ENCODE assay signal across 23 mouse cellular contexts in the genomic region with DNA sequence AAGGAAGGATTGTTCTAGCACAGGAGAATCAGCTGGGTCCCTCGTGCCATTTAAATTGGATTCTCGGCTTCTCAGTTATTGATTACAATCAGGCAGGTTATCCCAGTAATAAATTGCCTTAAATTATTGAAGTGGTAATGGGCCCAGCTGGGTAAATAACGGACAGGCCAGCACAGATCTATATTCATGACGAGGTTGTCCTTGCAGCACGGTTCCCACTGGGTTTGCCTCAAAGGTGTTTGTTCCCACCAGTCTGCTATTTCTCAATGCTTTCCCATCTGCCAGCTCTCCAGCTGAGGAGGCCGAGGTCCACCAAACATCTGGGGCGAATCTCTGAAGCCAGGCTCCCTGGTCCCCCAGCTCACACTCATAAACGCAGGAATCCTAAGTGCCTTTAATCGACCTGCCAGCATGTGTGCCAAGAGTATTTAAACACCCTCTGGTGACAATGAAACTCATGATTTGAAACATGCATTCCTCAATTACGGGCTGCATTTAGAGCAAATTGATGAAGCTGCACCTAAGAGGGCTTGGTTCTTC. TPM values are rescaled to one million over a fixed set of nuclear protein-coding genes. Genes with fewer than 3 reads are reported as not detected.
A peak's percentile ranks its signal among the peaks of the same experiment; 100 is the strongest.
DNase-seq lines count a peak whose midpoint lies in the region; ATAC-seq and TF ChIP-seq lines count a peak whose summit lies in the region.
"Had no signal": no experiment of that assay in that cellular context is flagged by ENCODE, and none has a peak within 500 bp of the region (broad histone marks: within the 10 kb centered on the region; RNA-seq: fewer than 3 reads in every experiment).

No protein-coding gene starts in this region.

- H3K4me2 ChIP-seq in hindbrain, embryonic 14.5 days (replicated peaks): no peak overlapping the region
- H3K4me2 ChIP-seq in hindbrain, embryonic 11.5 days (replicated peaks; ENCODE audit: low read depth, low read length): no peak overlapping the region
- H3K4me2 ChIP-seq in myocyte (ENCODE audit: low read depth): peak overlapping the region; percentile 38
- H3K4me2 ChIP-seq: forebrain, embryonic 12.5 days; liver, embryonic 12.5 days had no signal

- H3K9me3 ChIP-seq in hindbrain, embryonic 14.5 days (ENCODE audit: control insufficient read depth, low read length): no peaks in the 10 kb centered on the region
- H3K9me3 ChIP-seq in hindbrain, embryonic 11.5 days (ENCODE audit: control insufficient read depth, low read length): no peaks in the 10 kb centered on the region
- H3K9me3 ChIP-seq: forebrain, embryonic 12.5 days; liver, embryonic 12.5 days had no signal

- TF ChIP-seq POLR2A in myocyte (IDR thresholded peaks at IDR 0.05; ENCODE audit: insufficient read length, low read depth): no peak

- no peak overlapping the region for H3K9ac ChIP-seq in hindbrain, embryonic 14.5 days
- no peak overlapping the region for H3K9ac ChIP-seq in hindbrain, embryonic 11.5 days (ENCODE audit: low read depth, low read length)
- H3K9ac ChIP-seq: forebrain, embryonic 12.5 days; liver, embryonic 12.5 days had no signal

- peak; percentile 27 for DNase-seq in gastrocnemius, postnatal 14 days
- no peak for DNase-seq in gastrocnemius, postnatal 36 days
- no peak for DNase-seq in hindbrain, embryonic 14.5 days (ENCODE audit: low spot score)
- no peak for DNase-seq in hindbrain, embryonic 11.5 days (ENCODE audit: low spot score)
- DNase-seq in gastrocnemius, postnatal 25 days: peak; percentile 49
- DNase-seq in lung, postnatal 10 days: no peak
- DNase-seq: adrenal gland, postnatal 14 days; cerebellum, adult 11-12 months; cerebellum, postnatal 14 days; kidney, adult 9 months; kidney, postnatal 25 days; left cerebral cortex, postnatal 4 days; lung, adult 2 months; lung, postnatal 36 days; right cerebral cortex, postnatal 25 days had no signal

- no peak overlapping the region for H3ac ChIP-seq in myocyte (ENCODE audit: control insufficient read depth, insufficient read length)

- no peaks in the 10 kb centered on the region for H3K27me3 ChIP-seq in hindbrain, embryonic 14.5 days (ENCODE audit: control insufficient read depth, insufficient read depth, low read length)
- H3K27me3 ChIP-seq in hindbrain, embryonic 11.5 days (ENCODE audit: control insufficient read depth, insufficient read depth, low read length): no peaks in the 10 kb centered on the region
- H3K27me3 ChIP-seq in myocyte (ENCODE audit: control insufficient read depth, insufficient read depth, insufficient read length): no peaks in the 10 kb centered on the region
- H3K27me3 ChIP-seq: forebrain, embryonic 12.5 days; liver, embryonic 12.5 days had no signal

- 0 out of 2 replicates have a peak, but pooled peaks have one; percentile 17 for ATAC-seq in hindbrain, embryonic 14.5 days (ENCODE audit: low FRiP score)
- no peak for ATAC-seq in hindbrain, embryonic 11.5 days (ENCODE audit: low FRiP score)
- no peak for ATAC-seq in erythroblast, adult 5-6 weeks (replicated peaks; ENCODE audit: low FRiP score, poor library complexity, severe bottlenecking)
- ATAC-seq: liver, embryonic 12.5 days had no signal

- H3K4me3 ChIP-seq in hindbrain, embryonic 14.5 days (replicated peaks; ENCODE audit: low read length): no peak overlapping the region
- H3K4me3 ChIP-seq in hindbrain, embryonic 11.5 days (ENCODE audit: low read depth, low read length): no peak overlapping the region
- no peak overlapping the region for H3K4me3 ChIP-seq in myocyte
- H3K4me3 ChIP-seq: forebrain, embryonic 12.5 days; left cerebral cortex, adult 2 months; liver, embryonic 12.5 days had no signal

- WGBS in hindbrain, embryonic 14.5 days: 28% methylated on average over 10 of the region's 10 CpGs
- 46% methylated on average over 10 of the region's 10 CpGs for WGBS in hindbrain, embryonic 11.5 days

- H3K4me1 ChIP-seq in hindbrain, embryonic 14.5 days (replicated peaks; ENCODE audit: control insufficient read depth, insufficient read depth, low read length): peaks cover 8% of the 10 kb centered on the region; the same call in 1 of the 2 replicates
- peaks cover 2% of the 10 kb centered on the region for H3K4me1 ChIP-seq in hindbrain, embryonic 11.5 days (replicated peaks; ENCODE audit: control insufficient read depth, insufficient read depth, low read length)
- H3K4me1 ChIP-seq: liver, embryonic 12.5 days had no signal

- H3K36me3 ChIP-seq in hindbrain, embryonic 14.5 days (replicated peaks; ENCODE audit: control insufficient read depth, insufficient read depth): no peaks in the 10 kb centered on the region
- H3K36me3 ChIP-seq in hindbrain, embryonic 11.5 days (ENCODE audit: control insufficient read depth, insufficient read depth, low read length): no peaks in the 10 kb centered on the region
- no peaks in the 10 kb centered on the region for H3K36me3 ChIP-seq in myocyte (ENCODE audit: control insufficient read depth, insufficient read depth)
- H3K36me3 ChIP-seq: forebrain, embryonic 12.5 days; liver, embryonic 12.5 days had no signal

- intact Hi-C loops in gastrocnemius, postnatal 14 days (cut with DNase I; ENCODE audit: low total_unique reads): no loop called here
- intact Hi-C loops in gastrocnemius, postnatal 36 days (cut with DNase I): no loop called here

- H3K79me2 ChIP-seq in myocyte (ENCODE audit: control insufficient read depth, insufficient read depth): no peaks in the 10 kb centered on the region

- H3K27ac ChIP-seq in hindbrain, embryonic 14.5 days: no peak overlapping the region
- no peak overlapping the region for H3K27ac ChIP-seq in hindbrain, embryonic 11.5 days (ENCODE audit: low read depth, low read length)
- H3K27ac ChIP-seq: forebrain, embryonic 12.5 days; left cerebral cortex, adult 2 months; liver, embryonic 12.5 days had no signal

TF ChIP-seq in myocyte, 11 proteins besides CTCF, POLR2A, EP300 and RAD21:
- TF ChIP-seq MYOG (IDR thresholded peaks at IDR 0.05; ENCODE audit: control insufficient read depth in 1 of 3, insufficient read depth in 1 of 3, insufficient read length in 2 of 3, low read depth in 2 of 3): no peak
- no peak for TF ChIP-seq TCF3 (IDR thresholded peaks at IDR 0.05; ENCODE audit: insufficient read length, low read depth)
- TF ChIP-seq E2F4 (IDR thresholded peaks at IDR 0.05; ENCODE audit: insufficient read depth): no peak
- no peak for TF ChIP-seq CEBPB (IDR thresholded peaks at IDR 0.05; ENCODE audit: insufficient read depth, poor library complexity, severe bottlenecking)
- no peak for TF ChIP-seq TCF12 (IDR thresholded peaks at IDR 0.05; ENCODE audit: insufficient read depth, poor library complexity, severe bottlenecking)
- TF ChIP-seq MYOD1 (IDR thresholded peaks at IDR 0.05; ENCODE audit: control insufficient read depth in 1 of 3, insufficient read length in 2 of 3, low read depth in 2 of 3): no peak
- no peak for TF ChIP-seq MAX (IDR thresholded peaks at IDR 0.05; ENCODE audit: low read depth)
- TF ChIP-seq REST (IDR thresholded peaks at IDR 0.05; ENCODE audit: insufficient read depth, insufficient read length): no peak
- TF ChIP-seq USF1 (IDR thresholded peaks at IDR 0.05; ENCODE audit: low read depth): no peak
- no peak for TF ChIP-seq SRF (IDR thresholded peaks at IDR 0.05; ENCODE audit: control insufficient read depth, insufficient read length, low read depth)
- TF ChIP-seq POLR2AphosphoS2 (IDR thresholded peaks at IDR 0.05; ENCODE audit: insufficient read length, low read depth): no peak

RNA-seq across cellular contexts. Expression of a gene that starts 26.7 kb away (rescaled TPM):
- 10 to 100 TPM; 53.4 to 73.5 TPM for total RNA-seq in gastrocnemius, postnatal 14 days (2021)
- 10 to 100 TPM; 39.1 to 48.9 TPM for total RNA-seq in gastrocnemius, postnatal 36 days (2021)
- 46.3 and 46.7 TPM in 2 replicates for polyA plus RNA-seq in hindbrain, embryonic 14.5 days (2014; fragmentation: Nextera tagmentation; extraction: Ambion mirVana)
- polyA plus RNA-seq in hindbrain, embryonic 11.5 days (2014; fragmentation: Nextera tagmentation; extraction: Ambion mirVana): 36.5 and 52.5 TPM in 2 replicates
- total RNA-seq in gastrocnemius, postnatal 25 days (2021): 10 to 100 TPM; 39.1 to 54.7 TPM
- 34.0 TPM for polyA plus RNA-seq in myocyte (2012; fragmentation: generic; extraction: Trizol)
- total RNA-seq in erythroblast, adult 5-6 weeks (2015; ENCODE audit: low replicate concordance): not detected in 2 replicates
- not detected in 2 replicates for total RNA-seq in erythroblast, adult 5-6 weeks (2017; ENCODE audit: low replicate concordance)
- total RNA-seq: hematopoietic stem cell, adult 5-6 weeks; megakaryocyte-erythroid progenitor cell, adult 5-6 weeks; MEL had no signal

Comparison
In these comparisons a context has a peak if more than half of its experiments do, and no peak if none do; other contexts are left out.
1. DNase-seq: peak in gastrocnemius, postnatal 14 days (single experiment) and gastrocnemius, postnatal 25 days (single experiment); none in gastrocnemius, postnatal 36 days (0 of 2), hindbrain, embryonic 14.5 days (single experiment), hindbrain, embryonic 11.5 days (single experiment) and lung, postnatal 10 days (single experiment).
2. RNA of a gene that starts 26.7 kb away (total RNA-seq): 53.4 to 73.5 TPM in gastrocnemius, postnatal 14 days, 39.1 to 54.7 TPM in gastrocnemius, postnatal 25 days and 39.1 to 48.9 TPM in gastrocnemius, postnatal 36 days; not detected in erythroblast, adult 5-6 weeks; every median in the first group is over 10 times any median in the second.